Mouse (Mus musculus): ENCODE measurements at regions not wholly inside any gene's neighbourhood (a gene's known extent, or its start where the extent isn't known, plus 50 kb on each side); places are given as distances from the start of the nearest gene placed in this dataset.
A peak's percentile ranks its signal among the peaks of the same experiment; 100 is the strongest.

- Histone ChIP-seq H3K4me3 (no peak overlapping the region), H3K36me3 (no peaks in the 10 kb centered on the region), H3K4me2 (no peak overlapping the region), H3K27ac (no peak overlapping the region), H3K27me3 (no peaks in the 10 kb centered on the region), H3K9ac (no peak overlapping the region), H3K9me3 (replicated peaks) (no peaks in the 10 kb centered on the region), H3K4me1 (replicated peaks) (peaks cover 7% of the 10 kb centered on the region)
- 63% methylated on average over 1 of the region's 1 CpGs for WGBS
- no peak; the same call in 1 of the 2 replicates for ATAC-seq (replicated peaks; ENCODE audit: insufficient number of reproducible peaks, insufficient read depth, low FRiP score, low read depth)
These were observed 94.0 kb upstream of the 3110018I06Rik start for GRCm38 (mm10) chr12:107394467-107394866.

GRCm38 (mm10) chr12:107404821-107405220 is 83.6 kb upstream of the 3110018I06Rik start:
- no peaks in the 10 kb centered on the region for H3K36me3 ChIP-seq
- H3K27ac ChIP-seq, result no peak overlapping the region
- H3K4me1 ChIP-seq (replicated peaks), result no peaks in the 10 kb centered on the region
- H3K9me3 ChIP-seq (replicated peaks), result no peaks in the 10 kb centered on the region
- H3K9ac ChIP-seq, result no peak overlapping the region
- WGBS, result 78% methylated on average over 10 of the region's 10 CpGs
- no peak for ATAC-seq (replicated peaks; ENCODE audit: insufficient number of reproducible peaks, insufficient read depth, low FRiP score, low read depth)
- H3K4me2 ChIP-seq, result no peak overlapping the region
- no peaks in the 10 kb centered on the region for H3K27me3 ChIP-seq
- no peak overlapping the region for H3K4me3 ChIP-seq

GRCm38 (mm10) chr12:107423923-107424322 is 64.5 kb upstream of the 3110018I06Rik start:
- no peak overlapping the region for H3K9ac ChIP-seq
- ATAC-seq (replicated peaks; ENCODE audit: insufficient number of reproducible peaks, insufficient read depth, low FRiP score, low read depth), result no peak
- no peak overlapping the region for H3K27ac ChIP-seq
- no peaks in the 10 kb centered on the region for H3K27me3 ChIP-seq
- H3K4me1 ChIP-seq (replicated peaks), result no peaks in the 10 kb centered on the region
- no peaks in the 10 kb centered on the region for H3K36me3 ChIP-seq
- H3K4me2 ChIP-seq, result no peak overlapping the region
- no peak overlapping the region for H3K4me3 ChIP-seq
- no peaks in the 10 kb centered on the region for H3K9me3 ChIP-seq (replicated peaks)
- WGBS, result 76% methylated on average over 7 of the region's 7 CpGs

GRCm38 (mm10) chr12:107438506-107438905 is 49.9 kb upstream of the 3110018I06Rik start:
- Histone ChIP-seq H3K4me1 (replicated peaks) (no peaks in the 10 kb centered on the region), H3K9me3 (replicated peaks) (no peaks in the 10 kb centered on the region), H3K4me2 (no peak overlapping the region), H3K4me3 (no peak overlapping the region), H3K27ac (no peak overlapping the region), H3K27me3 (no peaks in the 10 kb centered on the region), H3K36me3 (no peaks in the 10 kb centered on the region), H3K9ac (no peak overlapping the region)
- 27% methylated on average over 4 of the region's 4 CpGs for WGBS
- ATAC-seq (replicated peaks; ENCODE audit: insufficient number of reproducible peaks, insufficient read depth, low FRiP score, low read depth), result peak; percentile 31; the same call in 1 of the 2 replicates
